Mouse (Mus musculus) bone marrow macrophage, adult 2 months (primary cell): ENCODE data around the gene Efna5. TPM values are rescaled to one million over a fixed set of nuclear protein-coding genes. Genes with fewer than 3 reads are reported as not detected.

ENCODE experiments used
- H3K27ac ChIP-seq: 2 replicates; pipeline ENCODE4 v1.5.1; 2012; ENCODE audit warnings: low read depth, low read length; ENCODE audit not compliant: insufficient read depth
- H3K4me1 ChIP-seq: 2 replicates; pipeline ENCODE4 v1.6.1; 2012; ENCODE audit warnings: low read length; ENCODE audit not compliant: control insufficient read depth, insufficient read depth
- H3K4me3 ChIP-seq: 2 replicates; pipeline ENCODE4 v1.5.1; 2012; ENCODE audit warnings: mild to moderate bottlenecking, low read length, moderate library complexity; ENCODE audit not compliant: insufficient read depth
- CTCF ChIP-seq: IDR thresholded peaks from 2 replicates; pipeline ENCODE4 v1.5.1; 2012; ENCODE audit warnings: low read depth, mild to moderate bottlenecking, low read length, moderate library complexity
- POLR2A ChIP-seq: IDR thresholded peaks from 2 replicates; pipeline ENCODE4 v1.6.1; 2012; ENCODE audit warnings: mild to moderate bottlenecking, low read depth, low read length, borderline replicate concordance
- polyA plus RNA-seq: library from polyadenylated mRNA; stranded (reverse); fragments of >200 nt; gene quantifications from 2 replicates; pipeline ENCODE4 v1.2.4, GENCODE M21; 2012; ENCODE audit not compliant: missing spikeins, insufficient read depth, insufficient read length

Gene Efna5
- 0.60 TPM in 1 of 2 replicates, not detected in the other for polyA plus RNA-seq

DNA sequence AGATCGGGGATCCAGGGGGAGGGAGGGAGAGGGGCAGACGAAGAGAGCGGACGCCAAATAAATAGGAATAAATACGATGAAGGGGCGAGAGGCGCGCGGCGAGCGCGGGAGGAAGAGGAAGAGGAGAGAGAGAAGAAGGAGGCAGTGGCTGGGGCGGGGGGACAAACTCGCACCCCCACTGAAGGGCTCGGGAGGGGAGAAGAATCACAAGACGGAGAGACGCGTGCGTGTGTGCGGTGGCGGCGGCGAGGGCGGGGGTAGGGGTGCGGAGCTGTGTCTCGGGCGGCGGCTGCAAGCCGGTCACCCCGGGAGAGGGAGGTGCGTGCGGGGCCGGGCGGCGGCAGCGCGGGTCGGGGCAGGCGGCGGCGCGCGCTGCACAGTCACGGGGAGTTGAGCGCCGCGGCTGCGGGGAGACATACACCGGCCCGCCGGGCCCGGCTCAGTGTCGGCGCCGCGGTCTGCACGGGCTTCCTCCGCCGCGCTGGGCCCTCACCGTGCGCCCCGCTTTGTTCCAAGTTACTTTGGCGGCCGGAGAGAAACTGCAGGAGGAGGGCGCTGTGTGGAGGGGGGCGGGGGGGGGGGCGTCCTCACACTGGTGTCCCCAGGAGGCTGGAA, at the start of gene Efna5:
Gene Efna5, minus strand, starts transcription at position 142 of the 615 bp plus-strand sequence.
- Histone ChIP-seq H3K27ac (no peak within 1 kb of the TSS), H3K4me3 (peak within 1 kb of the TSS; percentile 83), H3K4me1 (no peaks in the 10 kb centered on the region)
- no peak for TF ChIP-seq POLR2A
- no peak for TF ChIP-seq CTCF

DNA sequence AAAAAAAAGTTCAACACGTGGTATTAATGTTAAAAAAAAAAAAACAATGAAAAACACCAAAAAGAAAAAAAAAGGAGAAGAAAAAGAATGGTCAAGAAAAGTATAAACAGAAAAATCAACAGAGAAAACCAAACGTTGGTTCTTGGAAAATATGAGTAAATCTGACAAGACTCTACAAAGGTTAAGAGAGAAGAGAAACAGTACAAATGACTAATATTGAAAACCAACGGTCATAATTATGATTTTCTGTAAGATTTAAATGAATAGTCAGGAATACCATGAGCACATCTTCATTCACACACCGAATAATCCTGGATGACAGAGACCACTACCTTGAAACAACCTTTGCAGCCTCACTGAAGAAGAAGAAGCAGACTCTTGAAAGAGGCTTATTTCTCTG, 34.2 kb upstream of the Efna5 start:
- TF ChIP-seq POLR2A (no peak), CTCF (no peak)
- Histone ChIP-seq H3K4me1 (no peaks in the 10 kb centered on the region), H3K4me3 (no peak overlapping the region), H3K27ac (no peak overlapping the region)

- H3K4me1 ChIP-seq: no peaks in the 10 kb centered on the region
- H3K27ac ChIP-seq: no peak overlapping the region
- H3K4me3 ChIP-seq: no peak overlapping the region
- no peak for TF ChIP-seq CTCF
- no peak for TF ChIP-seq POLR2A
Measured at GRCm38 (mm10) chr17:62905692-62906445, 24.8 kb upstream of the Efna5 start.

GRCm38 (mm10) chr17:62899066-62899465, 17.9 kb upstream of the Efna5 start:
- TF ChIP-seq CTCF (no peak), POLR2A (no peak)
- Histone ChIP-seq H3K4me3 (no peak overlapping the region), H3K27ac (no peak overlapping the region), H3K4me1 (no peaks in the 10 kb centered on the region)

- TF ChIP-seq POLR2A (no peak), CTCF (no peak)
- H3K4me3 ChIP-seq: no peak overlapping the region
- H3K4me1 ChIP-seq: no peaks in the 10 kb centered on the region
- no peak overlapping the region for H3K27ac ChIP-seq
Measured at GRCm38 (mm10) chr17:62889991-62890390, 8.9 kb upstream of the Efna5 start.

DNA sequence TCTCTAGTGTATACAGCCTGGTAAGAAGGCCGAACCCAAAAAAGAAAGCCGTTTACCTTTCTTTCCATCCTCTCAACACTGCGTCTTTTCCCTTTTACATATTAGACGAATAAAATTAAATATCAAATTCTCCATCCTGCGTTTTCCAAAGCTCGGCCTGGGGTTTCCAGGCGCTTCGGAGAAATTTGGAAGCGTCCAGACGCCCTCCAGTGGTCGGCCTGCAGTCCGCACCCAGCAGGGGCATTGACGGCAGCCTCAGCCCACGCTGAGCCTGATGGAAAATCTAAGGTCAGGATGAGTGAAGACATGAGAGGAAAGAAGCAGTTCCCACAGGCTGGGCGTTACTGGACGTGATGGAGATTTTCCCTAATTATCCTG, 3.0 kb upstream of the Efna5 start:
- H3K4me3 ChIP-seq: peak overlapping the region; percentile 83
- no peak overlapping the region for H3K27ac ChIP-seq
- TF ChIP-seq CTCF (peak; percentile 96), POLR2A (no peak)
- no peaks in the 10 kb centered on the region for H3K4me1 ChIP-seq

DNA sequence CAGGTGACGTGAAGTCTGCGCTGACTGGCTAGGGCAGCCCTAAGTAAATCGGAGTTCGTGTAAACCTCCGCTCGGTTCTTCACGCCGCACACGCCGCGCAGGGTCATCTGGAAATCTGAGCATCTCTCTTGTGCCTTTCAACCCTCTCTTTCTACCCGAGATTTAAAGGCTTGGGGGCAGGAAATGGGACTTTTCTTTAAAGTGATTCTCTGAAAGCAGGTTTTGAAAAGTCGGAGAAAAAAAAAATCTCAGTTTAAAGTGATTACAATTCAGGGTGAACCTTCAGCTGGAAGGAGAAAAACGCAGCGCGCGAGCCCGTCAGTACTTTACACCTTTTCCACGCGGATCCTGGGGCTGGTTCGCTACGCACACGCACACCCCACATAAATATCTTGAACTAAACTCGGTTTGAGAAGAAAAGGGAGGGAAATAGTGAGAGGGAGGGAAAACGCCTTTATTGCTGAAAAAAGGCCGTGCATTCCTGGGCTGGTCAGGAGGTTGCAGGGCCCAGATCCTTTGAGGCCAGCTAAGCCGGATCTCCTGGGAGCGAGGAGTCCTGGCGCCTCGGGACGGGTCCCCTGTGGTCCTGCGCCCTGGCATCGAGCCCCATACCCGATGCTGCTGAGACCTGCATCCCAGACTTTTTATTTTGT, 2.5 kb upstream of the Efna5 start:
- Histone ChIP-seq H3K4me3 (peak overlapping the region; percentile 83), H3K4me1 (no peaks in the 10 kb centered on the region), H3K27ac (no peak overlapping the region)
- TF ChIP-seq CTCF (no peak), POLR2A (no peak)

GRCm38 (mm10) chr17:62882726-62883475, 1.8 kb upstream of the Efna5 start:
- H3K27ac ChIP-seq: no peak overlapping the region
- H3K4me3 ChIP-seq: peak overlapping the region; percentile 83
- TF ChIP-seq POLR2A: no peak
- no peaks in the 10 kb centered on the region for H3K4me1 ChIP-seq

- H3K4me1 ChIP-seq: no peaks in the 10 kb centered on the region
- TF ChIP-seq POLR2A: no peak
- TF ChIP-seq CTCF: no peak
- H3K4me3 ChIP-seq: peak overlapping the region; percentile 83
- H3K27ac ChIP-seq: no peak overlapping the region
Measured at GRCm38 (mm10) chr17:62881791-62882725, 941 bp upstream of the Efna5 start.
